Mouse (Mus musculus) small intestine, adult 2 months (tissue): ENCODE measurements around the gene Slc16a9.

Source experiments
- CTCF ChIP-seq: fragments of 200-500 bp; IDR thresholded peaks from 2 replicates; pipeline ENCODE4 v1.5.1; 2012; ENCODE audit warnings: low read depth, mild to moderate bottlenecking, control low read depth, inconsistent platforms, low read length, moderate library complexity, mixed read lengths; ENCODE audit not compliant: insufficient replicate concordance, insufficient read length; ENCODE audit errors: extremely low read depth
- POLR2A ChIP-seq: fragments of 200-500 bp; IDR thresholded peaks from 2 replicates; pipeline ENCODE4 v1.6.1; 2012; ENCODE audit warnings: low read depth, mild to moderate bottlenecking, control low read depth, inconsistent platforms, low read length, moderate library complexity

- TF ChIP-seq POLR2A (no peak), CTCF (no peak)
Measured at GRCm38 (mm10) chr10:70305683-70306082, 60.8 kb downstream of the Slc16a9 start.
